16 mouse cellular contexts compared by ENCODE assay signal in the genomic region with DNA sequence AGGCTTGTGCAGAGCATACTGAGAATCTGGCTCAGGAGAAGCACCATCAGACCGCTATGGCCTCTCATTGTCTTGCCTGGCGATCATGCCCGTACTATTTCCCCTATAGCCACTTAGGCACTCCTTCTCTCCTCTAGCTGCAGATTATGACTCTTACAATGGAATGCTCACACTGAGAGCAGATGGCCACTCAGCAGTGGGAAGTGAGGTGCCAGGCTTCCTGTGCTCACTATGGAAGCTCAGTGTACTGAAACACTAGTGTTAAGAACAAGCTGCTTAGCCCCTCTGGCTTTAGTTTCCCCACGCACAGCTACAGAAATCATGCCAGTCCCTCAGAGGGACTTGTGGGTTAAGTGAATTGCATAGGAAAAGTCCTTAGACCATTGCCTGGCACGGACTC. TPM values are rescaled to one million over a fixed set of nuclear protein-coding genes. Genes with fewer than 3 reads are reported as not detected.
DNase-seq lines count a peak whose midpoint lies in the region; ATAC-seq lines count a peak whose summit lies in the region.
"Had no signal": no experiment of that assay in that cellular context is flagged by ENCODE, and none has a peak within 500 bp of the region (broad histone marks: within the 10 kb centered on the region; RNA-seq: fewer than 3 reads in every experiment).

No protein-coding gene starts in this region.

- peak; percentile 88 for ATAC-seq in cerebellum, adult (ENCODE audit: insufficient number of reproducible peaks, low FRiP score, low TSS enrichment)
- ATAC-seq in kidney, embryonic 14.5 days (ENCODE audit: low FRiP score, low TSS enrichment): no peak
- ATAC-seq in liver, embryonic 12.5 days: no peak
- ATAC-seq: forebrain, embryonic 15.5 days; intestine, embryonic 15.5 days; Patski had no signal

- H3K4me2 ChIP-seq in kidney, embryonic 14.5 days (replicated peaks; ENCODE audit: low read depth, low read length): no peak overlapping the region
- no peak overlapping the region for H3K4me2 ChIP-seq in liver, embryonic 12.5 days
- H3K4me2 ChIP-seq: embryonic facial prominence, embryonic 13.5 days; forebrain, embryonic 15.5 days; intestine, embryonic 15.5 days; midbrain, embryonic 11.5 days had no signal

- no peak overlapping the region for H3K27ac ChIP-seq in kidney, embryonic 14.5 days (ENCODE audit: low read depth, low read length)
- H3K27ac ChIP-seq in liver, embryonic 12.5 days: no peak overlapping the region
- H3K27ac ChIP-seq: embryonic facial prominence, embryonic 13.5 days; forebrain, embryonic 15.5 days; intestine, embryonic 15.5 days had no signal

- no peaks in the 10 kb centered on the region for H3K27me3 ChIP-seq in kidney, embryonic 14.5 days (ENCODE audit: control insufficient read depth, insufficient read depth, low read length)
- peaks cover 44% of the 10 kb centered on the region for H3K27me3 ChIP-seq in liver, embryonic 12.5 days (replicated peaks)
- H3K27me3 ChIP-seq: embryonic facial prominence, embryonic 13.5 days; forebrain, embryonic 15.5 days; intestine, embryonic 15.5 days; Patski had no signal

- no peaks in the 10 kb centered on the region for H3K9me3 ChIP-seq in kidney, embryonic 14.5 days (ENCODE audit: control insufficient read depth, low read length)
- no peaks in the 10 kb centered on the region for H3K9me3 ChIP-seq in liver, embryonic 12.5 days (replicated peaks)
- H3K9me3 ChIP-seq: embryonic facial prominence, embryonic 13.5 days; forebrain, embryonic 15.5 days; intestine, embryonic 15.5 days had no signal

- peak; percentile 55 for DNase-seq in layer of hippocampus, adult 11-12 months (ENCODE audit: low spot score)
- DNase-seq in layer of hippocampus, adult 9-10 months (ENCODE audit: low spot score): no peak
- peak; percentile 31 for DNase-seq in Muller cell, postnatal 12 days (ENCODE audit: inconsistent ontology term)
- peak; percentile 90 to 95 for DNase-seq in cerebellum, postnatal 36 days
- no peak for DNase-seq in embryo, embryonic 10.5 days (ENCODE audit: low spot score)
- DNase-seq: heart, postnatal 4 days; kidney, postnatal 4 days; thymus, adult 18-20 months had no signal

- H3K36me3 ChIP-seq in kidney, embryonic 14.5 days (ENCODE audit: control insufficient read depth, insufficient read depth, low read length): no peaks in the 10 kb centered on the region
- H3K36me3 ChIP-seq in liver, embryonic 12.5 days: no peaks in the 10 kb centered on the region
- H3K36me3 ChIP-seq: embryonic facial prominence, embryonic 13.5 days; forebrain, embryonic 15.5 days; intestine, embryonic 15.5 days had no signal

- WGBS in kidney, embryonic 14.5 days: 87% methylated on average over 5 of the region's 5 CpGs
- WGBS in liver, embryonic 12.5 days (ENCODE audit: insufficient replicate concordance): 67% methylated on average over 5 of the region's 5 CpGs

- no peak overlapping the region for H3K4me3 ChIP-seq in kidney, embryonic 14.5 days (ENCODE audit: low read length)
- H3K4me3 ChIP-seq in liver, embryonic 12.5 days: no peak overlapping the region
- H3K4me3 ChIP-seq: embryonic facial prominence, embryonic 13.5 days; forebrain, embryonic 15.5 days; intestine, embryonic 15.5 days had no signal

- H3K9ac ChIP-seq in kidney, embryonic 14.5 days (ENCODE audit: low read depth, low read length): no peak overlapping the region
- no peak overlapping the region for H3K9ac ChIP-seq in liver, embryonic 12.5 days
- H3K9ac ChIP-seq: embryonic facial prominence, embryonic 13.5 days; forebrain, embryonic 15.5 days; intestine, embryonic 15.5 days had no signal

- H3K4me1 ChIP-seq in kidney, embryonic 14.5 days (ENCODE audit: control insufficient read depth, insufficient read depth, low read length): peaks cover 8% of the 10 kb centered on the region
- peaks cover 12% of the 10 kb centered on the region; the same call in 1 of the 2 replicates for H3K4me1 ChIP-seq in liver, embryonic 12.5 days

RNA-seq across cellular contexts. Expression of a gene that starts 2.7 kb away (rescaled TPM):
- 36.9 and 49.2 TPM in 2 replicates for polyA plus RNA-seq in kidney, embryonic 14.5 days (2014; fragmentation: Nextera tagmentation; extraction: Ambion mirVana)
- polyA plus RNA-seq in liver, embryonic 12.5 days (2016; fragmentation: Nextera tagmentation; extraction: Ambion mirVana): 9.5 and 10.6 TPM in 2 replicates

Comparison
In these comparisons a context has a peak if more than half of its experiments do, and no peak if none do; other contexts are left out.
1. DNase-seq: peak in layer of hippocampus, adult 11-12 months (single experiment), Muller cell, postnatal 12 days (single experiment) and cerebellum, postnatal 36 days (2 of 2); none in layer of hippocampus, adult 9-10 months (single experiment) and embryo, embryonic 10.5 days (single experiment).